Mouse (Mus musculus) brain, adult 2 months (tissue): ENCODE measurements at regions not wholly inside any gene's neighbourhood (a gene's known extent, or its start where the extent isn't known, plus 50 kb on each side); places are given as distances from the start of the nearest gene placed in this dataset.

Experiments used
- DNase-seq: peaks from one replicate; pipeline ENCODE4 v3.0.0; 2011; ENCODE audit warnings: low read depth, low spot score

GRCm38 (mm10) chr4:91051913-91052312 lies 348.7 kb downstream of the Elavl2 start:
- peak; percentile 7 for DNase-seq

- peak; percentile 17 for DNase-seq
These were observed 371.1 kb downstream of the Elavl2 start for GRCm38 (mm10) chr4:91029462-91029861.

- no peak for DNase-seq
These were observed 372.5 kb downstream of the Elavl2 start for GRCm38 (mm10) chr4:91028013-91028626.

- DNase-seq = peak; percentile 10
These were observed 404.0 kb downstream of the Elavl2 start for GRCm38 (mm10) chr4:90996388-90997092.

GRCm38 (mm10) chr4:90964658-90965057 lies 435.9 kb downstream of the Elavl2 start:
- peak; percentile 40 for DNase-seq

GRCm38 (mm10) chr4:90943687-90944385 lies 456.7 kb downstream of the Elavl2 start:
- peak; percentile 7 for DNase-seq

GRCm38 (mm10) chr4:90917312-90918107 lies 483.1 kb downstream of the Elavl2 start:
- DNase-seq = peak; percentile 78

- peak; percentile 91 for DNase-seq
These were observed 494.3 kb downstream of the Elavl2 start for GRCm38 (mm10) chr4:90906311-90906710.

GRCm38 (mm10) chr4:90868209-90868608 lies 532.4 kb downstream of the Elavl2 start:
- peak; percentile 24 for DNase-seq

GRCm38 (mm10) chr4:90860854-90861253 lies 539.7 kb downstream of the Elavl2 start:
- peak; percentile 57 for DNase-seq

- DNase-seq = no peak
These were observed 560.8 kb downstream of the Elavl2 start for GRCm38 (mm10) chr4:90839804-90840203.

- no peak for DNase-seq
These were observed 580.5 kb downstream of the Zfp352 start for GRCm38 (mm10) chr4:90799078-90799477.

GRCm38 (mm10) chr4:90798637-90799036 lies 580.0 kb downstream of the Zfp352 start:
- no peak for DNase-seq

- peak; percentile 3 for DNase-seq
These were observed 578.9 kb downstream of the Zfp352 start for GRCm38 (mm10) chr4:90797472-90797871.
